Mouse (Mus musculus) megakaryocyte-erythroid progenitor cell, adult 5-6 weeks (primary cell): ENCODE data around the gene E130114P18Rik. TPM values are rescaled to one million over a fixed set of nuclear protein-coding genes. Genes with fewer than 3 reads are reported as not detected.

ENCODE experiments used
- ATAC-seq: replicated peaks from 2 replicates; pipeline ENCODE4 v1.8.0; 2016; ENCODE audit warnings: mild to moderate bottlenecking, inconsistent platforms; ENCODE audit not compliant: severe bottlenecking, poor library complexity, low FRiP score, low TSS enrichment
- total RNA-seq, 2 experiments: library from RNA; stranded (forward) in 1 of 2; stranded (reverse) in 1 of 2; fragments of 200-1000, 215-1000 nt in 1 of 2; fragments of >200 nt in 1 of 2; fragmentation: Nextera tagmentation in 1 of 2; gene quantifications; 2 replicates each; pipeline ENCODE4 v1.2.3; 2014 to 2017

The E130114P18Rik gene
- total RNA-seq, 2 experiments from 2014 or later = not detected

- no peak for ATAC-seq
These were observed 107.5 kb downstream of the E130114P18Rik start for GRCm38 (mm10) chr4:97670418-97670817.

GRCm38 (mm10) chr4:97669808-97670207 is 108.1 kb downstream of the E130114P18Rik start:
- ATAC-seq = no peak

GRCm38 (mm10) chr4:97665428-97665755 is 112.5 kb downstream of the E130114P18Rik start:
- no peak for ATAC-seq

GRCm38 (mm10) chr4:97664738-97665427 is 113.0 kb downstream of the E130114P18Rik start:
- no peak for ATAC-seq

- ATAC-seq = peak; percentile 67; the same call in 1 of the 2 replicates
These were observed 114.0 kb downstream of the E130114P18Rik start for GRCm38 (mm10) chr4:97663922-97664321.

- ATAC-seq = no peak
These were observed 115.0 kb downstream of the E130114P18Rik start for GRCm38 (mm10) chr4:97662841-97663240.

GRCm38 (mm10) chr4:97661611-97662273 is 116.1 kb downstream of the E130114P18Rik start:
- no peak for ATAC-seq

- no peak for ATAC-seq
These were observed 120.3 kb downstream of the E130114P18Rik start for GRCm38 (mm10) chr4:97657586-97657985.

GRCm38 (mm10) chr4:97649626-97650015 is 128.3 kb downstream of the E130114P18Rik start:
- ATAC-seq = no peak

GRCm38 (mm10) chr4:97648825-97649625 is 128.9 kb downstream of the E130114P18Rik start:
- ATAC-seq = no peak

- no peak for ATAC-seq
These were observed 129.5 kb downstream of the E130114P18Rik start for GRCm38 (mm10) chr4:97648436-97648707.

- ATAC-seq = peak; percentile 90
These were observed 130.0 kb downstream of the E130114P18Rik start for GRCm38 (mm10) chr4:97647700-97648435.

GRCm38 (mm10) chr4:97647236-97647635 is 130.6 kb downstream of the E130114P18Rik start:
- ATAC-seq = no peak

- peak; percentile 95 for ATAC-seq
These were observed 137.5 kb downstream of the E130114P18Rik start for GRCm38 (mm10) chr4:97640385-97640784.

GRCm38 (mm10) chr4:97636569-97636968 is 141.3 kb downstream of the E130114P18Rik start:
- ATAC-seq = no peak

- ATAC-seq = no peak
These were observed 142.1 kb downstream of the E130114P18Rik start for GRCm38 (mm10) chr4:97635757-97636292.

GRCm38 (mm10) chr4:97635296-97635755 is 142.6 kb downstream of the E130114P18Rik start:
- no peak for ATAC-seq

- 0 out of 2 replicates have a peak, but pooled peaks have one; percentile 14 for ATAC-seq
These were observed 148.8 kb downstream of the E130114P18Rik start for GRCm38 (mm10) chr4:97628881-97629605.
